Mouse (Mus musculus) megakaryocyte-erythroid progenitor cell, adult 5 weeks (primary cell): ENCODE measurements around the gene Sema4g. TPM values are rescaled to one million over a fixed set of nuclear protein-coding genes. Genes with fewer than 3 reads are reported as not detected.

ENCODE experiments used
- polyA plus RNA-seq: library from polyadenylated mRNA; stranded (reverse); fragments of >175 nt; gene quantifications from 2 replicates; pipeline ENCODE4 v1.2.3, GENCODE M21; 2012

The Sema4g gene
- 0.07 and 0.30 TPM in 2 replicates for polyA plus RNA-seq

DNA sequence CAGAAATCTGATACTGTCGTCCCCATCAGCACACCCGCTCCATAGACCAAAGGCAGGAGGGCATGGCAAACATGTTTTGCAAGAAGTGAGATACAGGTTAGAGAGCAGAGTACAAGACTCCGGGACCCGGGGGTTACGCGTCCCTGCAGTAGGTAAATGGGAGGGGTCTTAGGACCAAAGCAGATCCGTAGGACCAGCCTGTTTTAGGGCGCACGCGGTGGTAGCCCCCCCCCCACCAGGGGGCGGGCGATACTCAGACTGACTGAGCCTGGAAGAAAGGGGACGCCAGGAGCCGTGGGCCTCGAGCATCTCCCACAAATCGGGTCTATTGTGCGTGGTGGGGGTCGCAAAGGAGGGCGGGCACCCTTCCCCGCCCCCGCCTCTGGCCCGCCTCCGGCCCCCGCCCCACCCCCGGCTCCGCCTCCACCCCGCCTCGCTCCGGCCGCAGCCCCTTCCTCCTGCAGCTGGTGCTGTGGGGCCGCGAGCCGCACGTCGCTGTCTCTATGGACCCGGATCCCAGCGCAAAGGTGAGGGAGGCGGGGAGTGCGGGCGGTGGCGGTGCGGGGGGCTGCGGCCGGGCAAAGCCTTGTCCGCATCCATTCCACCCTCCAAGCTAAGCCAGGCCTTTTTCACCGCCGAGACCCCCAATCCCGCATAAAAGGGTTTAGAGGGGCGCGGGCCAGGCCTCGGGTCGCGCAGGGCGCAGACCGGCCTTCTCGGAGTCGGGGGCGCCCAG lies at the start of gene Sema4g:
Sema4g (plus strand) TSS at position 271 of the 736 bp plus-strand sequence.

DNA sequence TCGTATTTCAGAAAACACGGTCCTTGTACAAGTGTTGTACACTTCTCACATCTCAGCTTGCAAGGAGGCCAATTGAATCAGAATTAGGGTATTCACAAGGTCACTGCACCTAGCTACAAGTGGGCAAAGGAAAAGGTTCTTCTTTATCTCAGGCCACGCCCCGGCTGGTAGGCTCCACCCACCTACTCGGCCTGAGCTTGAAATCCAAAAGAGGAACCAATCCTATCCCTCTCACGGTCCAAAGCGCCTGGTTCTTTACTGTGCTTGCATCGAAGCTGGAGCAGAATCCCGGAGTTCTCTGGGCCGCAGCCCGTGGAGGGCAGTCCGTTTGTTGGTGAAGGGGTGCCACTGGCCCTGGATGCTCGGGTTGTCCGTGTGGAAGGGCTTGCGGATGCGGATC lies 16.5 kb downstream of the Sema4g start, which contains the start of gene Twnk:
Twnk (plus strand) TSS at position 220 of the 400 bp plus-strand sequence.

GRCm38 (mm10) chr19:45005957-45006712 lies 17.2 kb downstream of the Sema4g start, which contains the start of gene Mrpl43:
Gene Mrpl43, minus strand, starts transcription at chr19:45006442.

DNA sequence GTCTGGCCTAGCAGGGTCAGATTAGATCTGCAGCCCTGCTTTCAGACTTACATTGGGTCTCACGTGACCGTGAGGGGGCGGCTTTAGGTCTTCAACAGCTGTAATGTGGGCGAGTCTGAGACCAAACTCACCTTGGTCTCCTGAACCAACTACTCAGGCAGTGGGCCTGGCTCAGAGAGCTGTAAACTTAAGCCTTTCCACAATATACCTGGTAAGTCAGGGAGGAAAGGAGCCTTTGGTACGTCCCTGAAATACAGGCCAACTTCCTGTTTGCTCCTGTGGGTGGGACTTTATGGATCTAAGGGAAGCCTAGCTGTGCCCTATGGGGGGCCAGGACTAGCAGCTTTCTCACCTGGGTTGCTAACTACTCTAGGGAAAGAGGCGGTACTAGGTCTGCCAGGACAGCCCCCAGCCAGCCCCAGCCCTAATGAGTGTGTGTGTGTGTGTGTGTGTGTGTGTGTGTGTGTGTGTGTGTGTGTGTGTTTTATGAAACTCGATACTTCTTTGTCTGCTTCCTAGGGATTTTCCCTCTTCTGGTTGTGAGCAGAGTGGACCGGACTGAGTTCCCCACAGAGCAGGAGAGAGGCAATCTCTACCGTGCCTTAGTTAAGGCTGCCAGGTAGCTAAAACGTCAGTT lies 25.6 kb downstream of the Sema4g start, which contains the start of gene Lzts2:
Lzts2 (plus strand) TSS at position 80 of the 637 bp plus-strand sequence.

DNA sequence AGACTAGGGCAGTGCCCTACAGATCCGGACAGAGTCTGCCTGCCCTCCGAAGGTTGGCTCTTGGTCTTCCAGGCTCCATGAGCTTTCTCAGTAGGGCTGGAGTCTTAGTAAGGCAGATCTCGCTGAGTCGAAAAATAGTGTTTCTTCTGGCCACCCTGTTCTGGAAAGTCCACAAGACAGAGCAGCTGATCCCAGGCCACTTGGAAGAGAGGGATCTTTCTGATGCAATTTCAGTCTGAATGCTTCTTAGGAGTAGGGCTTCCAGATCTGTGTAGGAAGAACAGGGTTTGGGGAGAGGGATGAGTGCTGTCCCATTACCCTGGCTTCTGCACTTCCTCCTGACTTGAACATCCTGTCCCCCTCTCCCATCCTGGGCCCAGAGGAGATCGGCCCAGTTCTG lies 56.8 kb downstream of the Sema4g start, which contains the start of gene Pdzd7:
Pdzd7 (minus strand) TSS at position 67 of the 400 bp plus-strand sequence.

GRCm38 (mm10) chr19:45047417-45047934 lies 58.6 kb downstream of the Sema4g start, which contains the start of gene Sfxn3:
Gene Sfxn3, plus strand, starts transcription at chr19:45047503.

Other genes starting within 250 kb of the Sema4g start
- 0.02 TPM in 1 of 2 replicates, not detected in the other for gene Pax2, start 233.1 kb upstream of the Sema4g start, polyA plus RNA-seq
- 30.4 and 31.7 TPM in 2 replicates for gene Slf2, start 58.0 kb upstream of the Sema4g start, polyA plus RNA-seq
- 12.5 and 14.8 TPM in 2 replicates for gene Twnk, start 16.6 kb downstream of the Sema4g start, polyA plus RNA-seq
- gene Mrpl43, start 17.3 kb downstream of the Sema4g start, polyA plus RNA-seq, result 80.4 and 80.5 TPM in 2 replicates
- 46.7 and 64.8 TPM in 2 replicates for gene Lzts2, start 25.3 kb downstream of the Sema4g start, polyA plus RNA-seq
- gene Pdzd7, start 56.6 kb downstream of the Sema4g start, polyA plus RNA-seq, result 0.07 and 0.15 TPM in 2 replicates
- gene Sfxn3, start 58.4 kb downstream of the Sema4g start, polyA plus RNA-seq, result 8.4 and 9.6 TPM in 2 replicates
- gene Kazald1, start 86.1 kb downstream of the Sema4g start, polyA plus RNA-seq, result 0.18 and 0.36 TPM in 2 replicates
- gene Tlx1, start 161.6 kb downstream of the Sema4g start, polyA plus RNA-seq, result 0.05 TPM in 1 of 2 replicates, not detected in the other
- 0.06 and 0.35 TPM in 2 replicates for gene Lbx1, start 246.7 kb downstream of the Sema4g start, polyA plus RNA-seq